Mouse (Mus musculus): ENCODE measurements around the gene Ptcd1. TPM values are rescaled to one million over a fixed set of nuclear protein-coding genes. Genes with fewer than 3 reads are reported as not detected.
A peak's percentile ranks its signal among the peaks of the same experiment; 100 is the strongest.
"Not testable (repeated sequence)": the region's sequence is repeated elsewhere in the genome, so short reads cannot be mapped to it uniquely, and the experiment has no call there.

Ptcd1 gene
- total RNA-seq, 2 experiments from 2014 or later: 10.6 to 10.8 TPM

DNA sequence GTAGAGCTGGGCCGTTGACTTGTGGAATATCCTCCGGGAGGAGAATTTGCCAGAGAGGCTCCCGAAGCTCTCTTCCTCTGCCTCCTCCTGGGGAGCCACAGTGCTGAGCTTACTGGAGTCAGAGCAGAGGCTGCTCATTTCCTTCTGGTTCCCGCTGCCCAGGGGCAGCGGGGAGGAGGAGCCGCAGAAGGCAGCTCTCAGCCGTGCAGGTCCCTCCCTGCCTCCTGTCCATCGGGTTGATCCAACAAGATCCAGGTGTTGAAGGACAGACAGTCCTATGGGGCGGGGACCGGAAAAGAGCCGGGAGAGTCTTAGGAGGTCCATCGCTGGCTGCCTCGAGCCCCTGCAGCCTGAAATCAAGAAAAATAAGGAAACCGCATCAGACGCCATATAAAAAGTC lies 1.7 kb downstream of the Ptcd1 start:
- no peak for DNase-seq (ENCODE audit: low spot score)

DNA sequence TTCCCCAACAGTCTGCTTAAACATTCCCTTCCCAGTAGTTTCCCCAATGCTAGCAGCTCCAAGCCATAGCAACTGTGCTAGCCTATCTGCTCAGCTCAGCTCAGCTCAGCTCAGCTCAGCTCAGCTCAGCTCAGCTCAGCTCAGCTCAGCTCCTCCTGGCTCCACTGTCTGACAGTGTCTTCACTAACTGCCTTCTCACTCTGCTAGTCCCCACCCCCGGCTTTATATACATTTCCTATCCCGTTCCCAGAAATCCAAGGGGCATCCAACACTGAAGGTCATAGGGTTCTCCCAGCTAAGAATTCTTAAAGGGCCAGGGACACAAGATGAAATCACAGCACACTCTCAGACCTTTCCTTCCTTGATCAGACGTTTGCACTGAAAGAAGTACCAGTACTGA lies 2.2 kb downstream of the Ptcd1 start:
- no peak for DNase-seq (ENCODE audit: low spot score)

- no peak for DNase-seq (ENCODE audit: low spot score)
Observed at GRCm38 (mm10) chr5:145161361-145161760, 5.5 kb downstream of the Ptcd1 start.

GRCm38 (mm10) chr5:145152690-145153089 lies 14.2 kb downstream of the Ptcd1 start:
- no peak for DNase-seq (ENCODE audit: low spot score)

DNA sequence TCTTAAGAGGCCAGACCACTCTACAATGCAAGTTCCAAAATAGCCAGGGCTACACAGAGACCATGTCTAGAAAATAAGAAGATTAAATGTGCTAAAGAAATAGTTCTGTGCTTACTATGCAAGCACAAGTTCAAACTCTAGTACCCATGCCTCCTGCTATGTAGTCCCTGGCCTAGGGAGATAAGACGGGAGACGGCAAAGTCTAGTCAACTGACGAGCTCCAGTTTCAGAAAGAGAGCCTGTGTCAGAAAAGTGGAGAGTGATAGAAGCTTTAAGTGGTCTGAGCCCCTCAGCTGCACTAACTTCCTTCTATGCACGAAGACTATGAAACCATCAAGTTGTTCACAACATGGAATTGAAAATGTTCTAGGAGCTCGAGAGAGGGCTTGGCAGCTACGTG lies 17.6 kb downstream of the Ptcd1 start:
- DNase-seq (ENCODE audit: low spot score): no peak

GRCm38 (mm10) chr5:145147748-145148147 lies 19.2 kb downstream of the Ptcd1 start:
- no peak for DNase-seq (ENCODE audit: low spot score)

GRCm38 (mm10) chr5:145140611-145141010 lies 26.3 kb downstream of the Ptcd1 start:
- DNase-seq (ENCODE audit: low spot score): no peak

DNA sequence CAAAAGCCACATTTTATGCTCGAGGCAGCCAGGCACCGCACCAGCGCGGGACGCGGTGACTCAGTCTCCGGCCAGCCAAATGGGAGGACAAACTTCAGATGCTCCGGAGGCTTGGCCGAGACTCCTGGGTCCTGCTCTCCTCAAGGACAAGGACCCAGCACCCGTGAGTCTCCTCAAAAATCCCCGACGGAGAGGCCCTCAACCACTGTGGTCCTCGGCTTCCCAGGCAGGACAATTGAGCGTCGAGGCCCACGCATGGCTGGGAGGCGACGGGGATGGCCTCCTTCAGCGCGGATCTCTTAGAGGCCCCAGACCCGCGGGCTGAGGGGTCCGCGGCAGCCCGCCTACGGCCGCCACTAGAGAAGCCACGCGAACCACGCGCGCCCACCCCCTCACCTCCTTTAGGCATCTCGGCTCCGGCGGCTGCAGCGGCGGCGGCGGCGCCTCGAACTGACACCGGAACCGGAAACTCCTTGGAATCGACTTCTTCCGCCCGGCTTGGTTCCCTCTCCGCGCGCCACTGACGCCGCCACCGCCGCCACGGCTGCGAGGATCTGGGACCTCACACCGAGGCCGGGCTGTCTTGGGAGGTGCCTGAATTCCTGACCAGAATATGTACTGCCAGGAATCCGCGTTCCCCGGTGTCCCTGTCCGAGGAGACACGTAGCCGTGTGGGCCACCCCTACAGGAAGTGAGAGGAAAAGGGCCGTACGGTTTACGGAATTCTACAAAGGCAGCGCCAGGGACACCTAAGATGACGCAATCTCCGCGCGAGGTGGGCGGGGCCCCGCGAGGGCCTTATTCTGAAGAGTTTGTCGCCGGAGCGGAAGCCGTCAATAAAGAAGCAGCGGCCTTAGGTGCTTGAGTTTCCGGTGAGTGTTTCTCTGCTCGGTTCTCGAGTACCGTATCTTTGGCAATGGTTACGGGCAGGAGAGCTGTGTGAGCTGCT lies 27.1 kb downstream of the Ptcd1 start, which contains the start of the genes Pdap1 and Bud31:
Pdap1 (minus strand) TSS at position 668 of the 949 bp plus-strand sequence.
Bud31 (plus strand) TSS at position 792 of the 949 bp plus-strand sequence.
- DNase-seq (ENCODE audit: low spot score): peak; percentile 96

DNA sequence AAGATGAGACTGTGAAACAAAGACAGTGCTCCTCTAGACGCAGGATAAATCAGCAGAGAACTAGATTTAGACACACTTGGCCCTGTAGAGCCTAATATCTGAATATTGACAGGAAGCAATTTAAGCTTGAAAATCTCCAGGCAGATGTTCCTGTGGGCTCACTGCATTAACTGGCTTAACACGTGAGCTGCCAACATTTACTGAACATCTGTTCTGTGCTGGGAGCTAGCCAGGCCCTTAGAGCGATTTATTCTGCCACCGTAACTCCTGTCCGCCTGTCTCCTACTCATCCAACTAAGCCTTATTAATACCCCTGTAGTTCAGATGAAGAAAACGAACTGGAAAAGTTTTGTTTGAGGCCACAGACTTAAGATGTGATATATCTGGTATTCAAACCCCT lies 28.1 kb downstream of the Ptcd1 start:
- DNase-seq (ENCODE audit: low spot score): no peak

GRCm38 (mm10) chr5:145133275-145133674 lies 33.6 kb downstream of the Ptcd1 start:
- not testable (repeated sequence) for DNase-seq (ENCODE audit: low spot score)

DNA sequence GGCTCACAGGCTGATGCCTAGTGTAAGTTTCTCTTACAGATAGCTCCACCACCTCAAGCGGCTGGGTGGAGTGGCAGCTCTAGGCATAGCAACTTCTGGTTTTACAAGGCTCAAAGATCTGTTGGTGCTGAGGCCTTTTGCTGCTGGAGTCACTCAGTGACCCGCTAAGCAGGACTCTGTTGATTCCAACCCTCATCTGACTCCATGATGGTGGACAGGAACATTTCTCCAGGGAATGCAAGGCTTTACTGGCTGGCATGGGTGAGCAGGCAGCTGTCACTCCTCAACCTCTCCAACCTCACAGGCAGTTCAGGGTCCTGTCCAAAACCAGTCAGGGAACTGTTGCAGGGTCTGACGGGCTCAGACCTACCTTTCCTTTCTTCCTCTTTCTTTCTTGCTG lies 35.9 kb downstream of the Ptcd1 start:
- no peak for DNase-seq (ENCODE audit: low spot score)

DNA sequence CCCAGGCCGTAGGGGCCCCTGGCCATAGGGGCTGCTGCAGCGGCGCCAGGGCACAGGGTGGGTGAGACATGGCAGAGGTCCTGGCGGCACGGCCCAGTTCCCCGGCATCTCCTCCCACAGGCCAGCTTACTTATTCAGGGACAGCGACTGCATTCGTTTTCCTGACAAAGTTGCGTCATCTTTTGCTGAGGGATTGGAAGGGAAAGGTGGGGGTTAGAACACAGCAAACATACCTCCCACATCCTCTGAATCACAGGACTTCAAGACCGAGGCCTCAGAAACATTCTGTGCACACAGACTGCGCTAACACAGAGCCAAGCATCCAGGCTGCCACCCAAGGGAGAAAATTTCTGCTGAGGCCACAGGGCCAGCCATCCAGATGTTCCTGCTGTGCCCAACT lies 36.7 kb downstream of the Ptcd1 start:
- DNase-seq (ENCODE audit: low spot score): no peak

DNA sequence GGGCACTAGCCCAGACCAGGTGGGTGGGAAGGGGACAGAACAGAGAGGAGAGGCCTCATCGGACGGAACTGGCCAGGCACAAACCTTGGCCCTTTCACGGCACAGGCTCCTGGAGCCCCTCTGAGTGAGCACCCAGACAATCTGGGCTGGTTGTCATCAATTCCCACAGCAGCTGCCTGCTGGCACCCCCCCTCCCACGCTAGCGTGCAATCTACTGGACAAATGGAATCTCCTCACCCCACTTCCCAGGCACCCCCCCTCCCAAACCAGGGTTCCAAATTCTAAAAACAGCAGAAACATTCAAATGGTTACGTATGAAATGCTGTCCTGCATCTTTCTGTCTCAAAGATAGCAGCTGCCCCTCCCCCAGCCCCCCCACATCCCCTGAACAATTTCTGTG lies 37.1 kb downstream of the Ptcd1 start:
- not testable (repeated sequence) for DNase-seq (ENCODE audit: low spot score)

DNA sequence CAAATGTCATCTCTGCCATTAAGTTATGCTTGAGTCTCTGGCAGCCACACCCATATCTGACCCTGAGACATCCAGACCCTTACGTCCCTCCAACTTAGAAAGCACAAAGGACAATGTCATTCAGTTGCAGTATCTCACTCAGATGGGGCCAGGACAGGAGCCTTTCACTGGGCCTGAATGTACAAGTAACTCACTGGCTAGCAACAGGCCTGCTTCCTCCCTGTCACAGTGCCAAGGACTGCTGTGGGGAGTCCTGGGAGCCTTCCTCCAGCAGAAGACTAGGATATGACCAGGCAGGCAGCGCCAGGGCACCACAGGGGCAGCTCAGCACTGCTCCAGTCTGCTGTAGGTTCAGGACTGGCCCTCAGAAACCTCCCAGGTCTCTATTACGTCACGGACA lies 37.8 kb downstream of the Ptcd1 start:
- DNase-seq (ENCODE audit: low spot score): no peak

DNA sequence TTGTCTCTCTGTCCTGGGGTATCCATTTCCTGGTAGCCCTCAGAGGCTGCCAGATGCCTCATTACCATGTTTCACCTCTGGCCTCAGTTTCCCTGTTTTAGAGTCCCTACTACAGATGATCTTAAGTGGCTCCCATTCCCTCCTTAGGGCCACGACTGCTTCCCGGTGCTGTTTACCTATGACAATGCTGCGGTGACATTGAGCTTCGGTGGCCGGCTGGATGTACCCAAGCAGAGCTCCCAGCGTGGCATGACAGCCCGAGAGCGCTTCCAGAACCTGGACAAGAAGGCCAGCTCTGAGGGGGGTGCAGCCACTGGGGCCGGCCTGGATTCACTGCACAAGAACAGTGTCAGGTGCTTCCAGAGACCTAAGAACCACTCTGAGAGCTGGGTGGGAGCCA lies 40.3 kb downstream of the Ptcd1 start:
- no peak for DNase-seq (ENCODE audit: low spot score)

- DNase-seq (ENCODE audit: low spot score): no peak
Observed at GRCm38 (mm10) chr5:145123396-145123795, 43.5 kb downstream of the Ptcd1 start.

GRCm38 (mm10) chr5:145120921-145121320 lies 46.0 kb downstream of the Ptcd1 start:
- DNase-seq (ENCODE audit: low spot score): no peak

DNA sequence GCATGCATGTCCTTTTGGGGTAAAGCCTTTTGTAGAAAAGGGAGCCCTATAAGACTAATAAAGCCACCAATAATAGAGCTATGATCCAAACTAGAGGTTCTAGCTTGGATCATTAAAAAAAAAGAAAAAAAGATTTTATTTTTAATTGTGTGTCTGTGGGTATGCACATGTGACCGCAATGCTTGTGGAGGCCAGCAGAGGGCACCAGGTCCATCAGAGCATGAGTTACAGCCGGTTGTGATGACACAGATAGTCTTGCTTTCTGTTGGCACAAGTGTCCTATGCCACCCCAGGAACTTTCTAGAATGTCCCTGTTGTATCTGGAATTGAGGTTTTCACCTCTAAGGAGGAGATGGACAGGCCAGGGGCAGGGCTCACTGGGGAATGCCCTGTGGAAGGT lies 47.5 kb downstream of the Ptcd1 start:
- DNase-seq (ENCODE audit: low spot score): no peak

- DNase-seq (ENCODE audit: low spot score): no peak
Observed at GRCm38 (mm10) chr5:145118461-145118860, 48.4 kb downstream of the Ptcd1 start.

- DNase-seq (ENCODE audit: low spot score): no peak
Observed at GRCm38 (mm10) chr5:145118005-145118404, 48.9 kb downstream of the Ptcd1 start.

GRCm38 (mm10) chr5:145116916-145117315 lies 50.0 kb downstream of the Ptcd1 start:
- peak; percentile 66 for DNase-seq (ENCODE audit: low spot score)

GRCm38 (mm10) chr5:145116316-145116715 lies 50.6 kb downstream of the Ptcd1 start:
- peak; percentile 66 for DNase-seq (ENCODE audit: low spot score)

GRCm38 (mm10) chr5:145115736-145116135 lies 51.2 kb downstream of the Ptcd1 start:
- DNase-seq (ENCODE audit: low spot score): no peak

All from gastrocnemius, adult 18-20 months (tissue).